Mouse (Mus musculus) kidney, embryonic 16.5 days (tissue): ENCODE measurements around the gene Tdrd6. TPM values are rescaled to one million over a fixed set of nuclear protein-coding genes. Genes with fewer than 3 reads are reported as not detected.

Experiments
- ATAC-seq: fragments of 200-750 bp; cut with Nextera tagmentation; 2 replicates; pipeline ENCODE4 v1.8.0; 2017; ENCODE audit warnings: moderate TSS enrichment; ENCODE audit not compliant: low FRiP score, low TSS enrichment
- H3K27ac ChIP-seq: fragments of 300-500 bp; sonication (generic); 2 replicates; pipeline ENCODE4 v1.5.1; 2014; ENCODE audit warnings: low read length
- H3K27me3 ChIP-seq: fragments of 300-500 bp; sonication (generic); 2 replicates; pipeline ENCODE4 v1.6.1; 2014; ENCODE audit warnings: low read length, control low read depth, mixed read lengths; ENCODE audit not compliant: insufficient read depth
- H3K36me3 ChIP-seq: fragments of 300-500 bp; sonication (generic); 2 replicates; pipeline ENCODE4 v1.6.1; 2014; ENCODE audit warnings: low read length, control low read depth, mixed read lengths; ENCODE audit not compliant: insufficient read depth
- H3K4me1 ChIP-seq: fragments of 300-500 bp; sonication (generic); 2 replicates; pipeline ENCODE4 v1.6.1; 2014; ENCODE audit warnings: low read length, control low read depth, mixed read lengths; ENCODE audit not compliant: insufficient read depth
- H3K4me2 ChIP-seq: fragments of 300-500 bp; sonication (generic); replicated peaks from 2 replicates; pipeline ENCODE4 v1.6.1; 2014; ENCODE audit warnings: low read depth, low read length
- H3K4me3 ChIP-seq: fragments of 300-500 bp; sonication (generic); 2 replicates; pipeline ENCODE4 v1.5.1; 2014; ENCODE audit warnings: mild to moderate bottlenecking, low read length
- H3K9ac ChIP-seq: fragments of 300-500 bp; sonication (generic); replicated peaks from 2 replicates; pipeline ENCODE4 v1.6.1; 2014; ENCODE audit warnings: low read length
- H3K9me3 ChIP-seq: fragments of 300-500 bp; sonication (generic); 2 replicates; pipeline ENCODE4 v1.6.1; 2016; ENCODE audit warnings: low read length, control low read depth
- WGBS: fragments of 180-500 bp; shearing (Covaris S2); extraction: QIAGEN DNeasy Blood & Tissue Kit; methylation state at CpG from one replicate; pipeline ENCODE4 v1.1.7; 2014; 5-methylcytosine and 5-hydroxymethylcytosine counted together
- polyA plus RNA-seq: library from polyadenylated mRNA; unstranded; fragments of >200 nt; fragmentation: Nextera tagmentation; extraction: Ambion mirVana; gene quantifications from 2 replicates; pipeline ENCODE4 v1.2.1, GENCODE M21; 2015

The Tdrd6 gene
- polyA plus RNA-seq, 1 experiment from 2014 or later, result not detected

DNA sequence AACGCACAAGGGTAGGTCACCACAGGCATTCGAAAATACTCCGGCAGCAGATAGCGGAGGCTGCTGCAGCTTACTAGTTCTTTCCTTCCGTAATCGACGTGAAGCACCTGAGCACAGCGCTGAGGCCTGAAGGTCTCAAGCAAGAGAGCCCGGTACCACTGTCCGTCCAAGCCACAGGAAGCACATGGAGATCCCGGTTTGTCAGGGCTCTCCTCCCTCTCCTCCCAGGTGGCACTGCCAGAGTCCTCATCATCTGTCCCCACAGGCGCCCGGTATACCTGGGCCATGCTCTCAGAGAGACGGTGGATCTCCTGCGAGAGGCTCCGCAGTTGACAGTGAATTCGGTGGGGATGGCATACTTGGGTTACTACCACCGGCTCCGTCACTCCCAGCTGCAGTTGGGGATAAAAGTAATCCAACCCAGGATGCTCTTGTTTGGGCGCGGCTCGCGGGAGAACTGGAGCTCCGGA, 1.0 kb downstream of the Tdrd6 start:
- H3K36me3 ChIP-seq, result no peaks in the 10 kb centered on the region
- H3K27ac ChIP-seq, result no peak overlapping the region
- peak overlapping the region; percentile 72 for H3K4me2 ChIP-seq
- H3K27me3 ChIP-seq, result peaks cover 33% of the 10 kb centered on the region
- WGBS, result 24% methylated on average over 24 of the region's 24 CpGs
- 0 out of 2 replicates have a peak overlapping the region, but pooled peaks have one; percentile 56 for H3K9ac ChIP-seq
- peak overlapping the region; percentile 46 for H3K4me3 ChIP-seq
- peaks cover 13% of the 10 kb centered on the region for H3K4me1 ChIP-seq
- ATAC-seq, result no peak
- peaks cover 15% of the 10 kb centered on the region; the same call in 1 of the 2 replicates for H3K9me3 ChIP-seq

DNA sequence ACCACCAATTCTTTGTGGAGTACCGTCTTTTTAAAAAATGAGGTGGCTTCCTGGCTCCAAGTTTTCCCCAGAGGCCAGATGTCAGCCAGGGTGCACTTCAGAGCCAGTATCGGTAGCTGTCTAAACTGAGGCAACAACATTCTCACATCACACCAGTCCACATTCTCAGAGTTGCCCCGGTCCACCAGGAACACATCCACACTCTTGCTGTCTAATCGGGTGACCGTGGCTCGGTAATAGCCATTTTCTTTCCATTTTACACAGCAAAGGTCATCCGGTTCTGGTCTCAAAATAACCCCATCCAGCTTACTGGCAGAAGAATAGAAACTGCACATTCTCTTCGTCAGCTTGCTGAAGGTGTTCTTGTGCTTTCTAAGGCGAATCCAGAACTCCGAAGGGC, 1.9 kb downstream of the Tdrd6 start:
- Histone ChIP-seq H3K4me3 (no peak overlapping the region), H3K4me2 (no peak overlapping the region), H3K36me3 (no peaks in the 10 kb centered on the region), H3K9ac (no peak overlapping the region), H3K27ac (no peak overlapping the region), H3K27me3 (peaks cover 33% of the 10 kb centered on the region), H3K4me1 (peaks cover 13% of the 10 kb centered on the region), H3K9me3 (peaks cover 15% of the 10 kb centered on the region; the same call in 1 of the 2 replicates)
- 90% methylated on average over 10 of the region's 10 CpGs for WGBS
- no peak for ATAC-seq

DNA sequence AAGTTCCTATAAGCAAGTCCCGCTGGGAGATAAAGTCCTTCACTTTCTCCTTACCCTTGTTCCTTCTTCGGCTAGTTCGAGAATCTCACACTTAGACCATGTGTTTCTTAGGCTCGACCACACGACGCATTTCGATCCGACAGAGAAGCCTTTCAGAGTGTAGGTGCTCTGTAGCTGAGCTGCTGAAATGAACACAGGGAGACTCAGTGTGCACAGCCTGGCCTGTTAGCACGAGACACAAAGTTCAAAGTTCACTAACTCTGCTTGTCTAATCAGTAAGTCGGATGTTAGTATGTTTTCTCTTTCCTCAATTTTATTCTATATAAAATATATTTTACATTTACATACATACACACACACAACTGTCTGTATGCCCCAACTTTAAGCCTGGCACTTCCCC, 8.0 kb downstream of the Tdrd6 start:
- Histone ChIP-seq H3K4me2 (no peak overlapping the region), H3K27ac (no peak overlapping the region), H3K9me3 (peaks cover 8% of the 10 kb centered on the region; the same call in 1 of the 2 replicates), H3K36me3 (no peaks in the 10 kb centered on the region), H3K9ac (no peak overlapping the region), H3K27me3 (no peaks in the 10 kb centered on the region), H3K4me1 (no peaks in the 10 kb centered on the region), H3K4me3 (no peak overlapping the region)
- ATAC-seq, result no peak
- WGBS, result 87% methylated on average over 10 of the region's 10 CpGs

DNA sequence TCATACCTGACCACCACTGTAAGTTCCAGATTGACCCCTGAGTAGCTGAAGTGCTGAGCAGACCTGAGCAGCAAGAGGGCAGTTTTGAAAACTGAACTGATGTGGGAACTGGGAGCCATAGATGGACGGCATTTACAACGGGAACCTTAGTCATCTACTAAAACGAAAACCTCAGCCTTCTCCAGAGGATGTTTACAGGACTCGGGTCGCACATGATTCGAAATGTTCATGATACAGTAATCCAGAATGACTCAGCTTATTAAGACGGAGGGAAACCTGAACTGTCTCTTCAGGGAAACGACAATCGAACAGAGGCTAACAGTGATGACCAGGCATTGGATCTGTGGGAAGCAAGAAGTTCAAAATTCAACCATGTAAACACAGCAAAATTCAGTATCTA, 10.9 kb downstream of the Tdrd6 start:
- Histone ChIP-seq H3K9ac (no peak overlapping the region), H3K4me3 (no peak overlapping the region), H3K27ac (no peak overlapping the region), H3K4me2 (no peak overlapping the region), H3K4me1 (no peaks in the 10 kb centered on the region), H3K9me3 (no peaks in the 10 kb centered on the region), H3K36me3 (no peaks in the 10 kb centered on the region), H3K27me3 (no peaks in the 10 kb centered on the region)
- no peak for ATAC-seq
- 86% methylated on average over 9 of the region's 9 CpGs for WGBS

DNA sequence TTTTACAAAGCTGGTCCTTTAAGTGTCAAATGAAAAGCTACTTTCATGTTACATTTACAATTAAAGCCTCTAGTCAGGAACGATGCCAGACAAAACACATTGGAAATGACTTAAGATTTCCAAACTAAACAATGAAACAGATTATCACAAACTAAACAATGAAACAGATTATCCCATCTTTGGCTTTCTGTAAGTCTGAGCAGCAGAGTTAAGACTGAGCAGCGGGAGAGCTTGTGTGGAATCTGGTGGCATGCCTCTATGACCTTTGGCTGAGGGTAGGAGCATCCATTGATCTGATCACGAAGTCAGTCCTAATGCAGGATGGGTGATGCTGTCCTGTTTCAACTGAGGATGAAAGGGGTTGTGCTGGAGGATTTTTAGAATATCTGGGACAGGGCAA, 17.9 kb downstream of the Tdrd6 start:
- H3K36me3 ChIP-seq, result 0 out of 2 replicates have a peak, but pooled peaks cover 3% of the 10 kb centered on the region
- no peaks in the 10 kb centered on the region for H3K27me3 ChIP-seq
- no peak overlapping the region for H3K9ac ChIP-seq
- no peaks in the 10 kb centered on the region for H3K4me1 ChIP-seq
- no peak overlapping the region for H3K4me2 ChIP-seq
- no peaks in the 10 kb centered on the region for H3K9me3 ChIP-seq
- ATAC-seq, result no peak
- H3K27ac ChIP-seq, result no peak overlapping the region
- 75% methylated on average over 3 of the region's 3 CpGs for WGBS
- no peak overlapping the region for H3K4me3 ChIP-seq

DNA sequence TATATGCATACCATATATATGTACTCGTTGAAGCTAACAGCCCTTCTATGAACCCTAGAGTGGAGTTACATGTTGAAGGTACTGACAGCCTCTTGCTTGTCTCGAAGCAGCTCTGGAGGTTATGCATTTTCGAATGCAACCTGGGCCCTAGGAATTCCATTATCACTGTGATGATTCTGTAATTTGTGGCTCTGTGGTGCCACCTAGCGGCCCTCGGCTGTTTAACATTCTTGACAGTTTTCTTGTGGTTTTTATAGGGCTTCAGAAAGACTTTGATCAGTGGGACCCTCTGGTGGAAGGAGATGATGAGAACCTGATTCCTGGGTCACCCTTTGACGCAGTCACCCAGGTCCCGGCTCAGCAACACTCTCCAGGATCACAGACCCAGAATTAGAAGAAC, 18.5 kb downstream of the Tdrd6 start:
- no peak for ATAC-seq
- 0 out of 2 replicates have a peak, but pooled peaks cover 3% of the 10 kb centered on the region for H3K36me3 ChIP-seq
- H3K9me3 ChIP-seq, result no peaks in the 10 kb centered on the region
- WGBS, result 22% methylated on average over 7 of the region's 7 CpGs
- no peaks in the 10 kb centered on the region for H3K4me1 ChIP-seq
- no peak overlapping the region for H3K27ac ChIP-seq
- no peak overlapping the region for H3K9ac ChIP-seq
- H3K4me2 ChIP-seq, result no peak overlapping the region
- no peak overlapping the region for H3K4me3 ChIP-seq
- H3K27me3 ChIP-seq, result no peaks in the 10 kb centered on the region

DNA sequence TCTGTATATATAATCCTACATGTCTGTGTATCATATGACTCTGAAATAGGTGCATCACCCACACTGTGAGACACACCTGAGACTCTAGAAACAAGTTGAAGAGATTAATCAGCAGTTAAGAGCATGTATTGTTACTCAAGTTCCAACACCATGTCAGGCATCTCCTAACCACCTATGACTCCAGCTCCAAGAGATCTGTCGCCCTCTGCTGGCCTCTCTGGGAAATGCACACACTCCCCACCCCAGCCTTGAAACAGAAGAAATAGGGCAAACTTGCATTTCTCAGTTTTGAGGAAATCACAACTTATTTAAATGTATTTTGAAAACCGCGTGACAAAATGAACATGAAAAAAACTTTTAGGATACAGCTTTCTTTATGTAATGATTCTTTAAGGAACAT, 23.4 kb downstream of the Tdrd6 start:
- Histone ChIP-seq H3K27ac (no peak overlapping the region), H3K9me3 (no peaks in the 10 kb centered on the region), H3K9ac (no peak overlapping the region), H3K36me3 (0 out of 2 replicates have a peak, but pooled peaks cover 3% of the 10 kb centered on the region), H3K4me3 (no peak overlapping the region), H3K4me1 (no peaks in the 10 kb centered on the region), H3K27me3 (no peaks in the 10 kb centered on the region), H3K4me2 (no peak overlapping the region)
- ATAC-seq, result no peak
- WGBS, result 22% methylated on average over 3 of the region's 3 CpGs

DNA sequence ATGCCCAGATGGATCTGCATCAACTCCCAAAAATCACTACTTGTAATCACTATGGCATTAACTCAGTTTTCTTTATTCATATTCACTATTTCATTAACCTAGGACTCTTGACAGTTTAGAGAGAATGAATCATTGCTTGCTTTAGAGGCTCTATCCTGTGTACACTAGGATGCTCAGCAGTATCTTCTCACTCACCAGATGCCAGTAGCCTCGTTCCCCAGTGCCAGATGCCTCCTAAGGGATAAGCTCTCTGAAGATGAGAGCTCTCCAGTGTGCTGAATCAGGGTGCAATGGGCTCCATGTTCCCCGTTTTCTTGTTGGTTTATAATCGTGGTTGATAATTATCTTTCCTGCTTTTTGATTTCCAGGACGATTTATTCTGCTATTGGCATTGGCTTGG, 31.4 kb downstream of the Tdrd6 start:
- no peak overlapping the region for H3K4me3 ChIP-seq
- no peaks in the 10 kb centered on the region for H3K27me3 ChIP-seq
- peaks cover 6% of the 10 kb centered on the region for H3K9me3 ChIP-seq
- H3K27ac ChIP-seq, result no peak overlapping the region
- no peak for ATAC-seq
- 68% methylated on average over 4 of the region's 4 CpGs for WGBS
- no peak overlapping the region for H3K9ac ChIP-seq
- peaks cover 14% of the 10 kb centered on the region for H3K36me3 ChIP-seq
- no peak overlapping the region for H3K4me2 ChIP-seq
- H3K4me1 ChIP-seq, result no peaks in the 10 kb centered on the region

DNA sequence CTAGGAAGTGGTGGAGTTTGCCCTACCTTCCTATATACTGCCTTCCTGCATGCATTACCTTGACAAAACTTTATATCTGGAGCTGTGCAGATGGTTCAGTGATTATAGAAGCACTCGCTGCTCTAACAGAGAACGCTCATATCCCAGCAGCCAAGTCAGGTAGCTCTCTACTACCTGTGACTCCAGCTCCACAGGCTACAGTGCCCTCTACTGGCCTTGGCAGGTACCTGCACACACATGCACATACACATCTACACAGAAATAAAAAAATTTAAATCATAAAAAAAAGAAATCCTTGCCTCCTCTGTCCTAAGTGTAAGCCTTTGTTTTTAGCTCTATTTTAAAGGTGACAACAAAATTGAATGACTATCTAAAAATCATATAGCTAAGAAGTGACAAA, 32.4 kb downstream of the Tdrd6 start:
- H3K4me3 ChIP-seq, result no peak overlapping the region
- H3K9me3 ChIP-seq, result peaks cover 6% of the 10 kb centered on the region
- no peaks in the 10 kb centered on the region for H3K4me1 ChIP-seq
- H3K27ac ChIP-seq, result no peak overlapping the region
- H3K27me3 ChIP-seq, result no peaks in the 10 kb centered on the region
- ATAC-seq, result no peak
- no peak overlapping the region for H3K9ac ChIP-seq
- H3K4me2 ChIP-seq, result no peak overlapping the region
- WGBS, result 93% methylated on average over 2 of the region's 2 CpGs
- H3K36me3 ChIP-seq, result peaks cover 14% of the 10 kb centered on the region

DNA sequence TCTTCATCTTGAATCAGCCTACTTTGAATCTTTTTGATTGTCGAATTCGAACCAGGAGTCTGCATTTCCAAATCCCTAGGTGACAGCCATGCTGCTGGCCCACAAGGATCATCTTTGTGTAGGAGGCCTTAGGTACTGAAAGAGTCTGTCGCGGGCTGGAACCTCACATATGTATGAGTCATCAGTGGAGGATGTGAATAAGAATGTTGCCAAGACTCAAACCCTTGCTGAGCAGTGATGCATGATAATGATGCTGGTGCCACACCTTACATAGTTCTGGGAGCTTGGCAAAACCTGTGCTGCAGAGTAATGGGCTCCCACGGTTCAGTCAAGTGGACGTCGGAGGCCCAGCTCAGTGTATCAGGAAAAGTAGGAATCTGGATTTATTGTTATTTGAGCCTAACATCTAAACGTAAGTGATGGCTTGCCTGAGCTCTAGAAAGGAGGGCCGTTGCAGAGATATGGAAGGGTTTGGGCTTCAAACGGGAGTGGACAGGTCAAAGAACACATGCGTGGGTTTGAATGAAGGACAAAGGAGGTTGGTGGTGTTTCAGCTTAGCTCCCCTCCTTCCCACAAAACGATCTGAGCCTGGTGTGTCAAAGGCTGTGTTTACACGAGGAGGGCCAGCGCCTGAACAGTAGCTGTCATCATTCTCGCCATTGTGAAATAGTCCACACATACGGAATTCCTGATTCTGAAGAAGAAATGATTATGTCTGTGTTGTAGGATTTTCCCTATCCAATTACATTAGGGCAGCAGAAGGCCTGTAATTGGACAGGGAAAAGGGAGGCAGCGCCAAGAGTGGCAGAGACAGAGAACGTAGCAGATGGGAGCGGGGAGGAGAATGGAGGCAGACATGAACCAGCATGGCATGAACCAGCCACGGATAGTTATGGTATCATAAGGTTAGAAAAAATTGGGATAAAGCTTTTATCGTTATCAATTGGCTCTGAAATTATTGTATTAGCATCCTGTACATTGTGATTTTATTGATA, 37.5 kb downstream of the Tdrd6 start:
- H3K27ac ChIP-seq, result no peak overlapping the region
- ATAC-seq, result peak; percentile 54; the same call in 1 of the 2 replicates
- peaks cover 13% of the 10 kb centered on the region for H3K36me3 ChIP-seq
- H3K4me3 ChIP-seq, result no peak overlapping the region
- H3K9me3 ChIP-seq, result peaks cover 3% of the 10 kb centered on the region
- H3K27me3 ChIP-seq, result no peaks in the 10 kb centered on the region
- H3K4me2 ChIP-seq, result no peak overlapping the region
- WGBS, result 79% methylated on average over 21 of the region's 21 CpGs
- no peaks in the 10 kb centered on the region for H3K4me1 ChIP-seq
- no peak overlapping the region for H3K9ac ChIP-seq
